21 mouse cellular contexts compared by ENCODE assay signal in genomic region chr8:114548360-114548759, GRCm38 (mm10).
DNase-seq lines count a peak whose midpoint lies in the region; ATAC-seq and TF ChIP-seq lines count a peak whose summit lies in the region.
"Had no signal": no experiment of that assay in that cellular context is flagged by ENCODE, and none has a peak within 500 bp of the region (broad histone marks: within the 10 kb centered on the region; RNA-seq: fewer than 3 reads in every experiment).

No protein-coding gene starts in this region.

- in situ Hi-C loops in CH12.LX (cut with MboI; ENCODE audit: low pct_ligation_motif_present, low pct_unique_long_range_greater_than_20kb, low sequenced_read_pairs): loop anchor here (25.0 kb wide), 1 partner anchor 214 kb away; no protein-coding TSS in a partner anchor

- TF ChIP-seq EP300 in CH12.LX (IDR thresholded peaks at IDR 0.05; ENCODE audit: low read length): no peak

- H3K9ac ChIP-seq in embryonic facial prominence, embryonic 14.5 days (ENCODE audit: low read depth, low read length): no peak overlapping the region
- H3K9ac ChIP-seq in lung, embryonic 14.5 days: no peak overlapping the region
- H3K9ac ChIP-seq in CH12.LX (ENCODE audit: insufficient read depth, low read depth): no peak overlapping the region
- no peak overlapping the region for H3K9ac ChIP-seq in stomach, embryonic 15.5 days
- H3K9ac ChIP-seq in midbrain, embryonic 13.5 days (replicated peaks): no peak overlapping the region
- H3K9ac ChIP-seq: embryonic facial prominence, embryonic 13.5 days; heart, embryonic 15.5 days; hindbrain, embryonic 14.5 days had no signal

- H3K4me1 ChIP-seq in embryonic facial prominence, embryonic 14.5 days (ENCODE audit: control insufficient read depth, insufficient read depth, low read length): peaks cover 5% of the 10 kb centered on the region; the same call in 1 of the 2 replicates
- 0 out of 2 replicates have a peak, but pooled peaks cover 9% of the 10 kb centered on the region for H3K4me1 ChIP-seq in embryonic facial prominence, embryonic 10.5 days
- H3K4me1 ChIP-seq in lung, embryonic 14.5 days (ENCODE audit: insufficient read depth): no peaks in the 10 kb centered on the region
- H3K4me1 ChIP-seq in CH12.LX (ENCODE audit: control insufficient read depth in 1 of 2, insufficient read depth in 2 of 2): peaks cover 0 to 35% of the 10 kb centered on the region in 2 experiments; a peak in 2 of 4 replicates
- H3K4me1 ChIP-seq in stomach, embryonic 15.5 days: peaks cover 4% of the 10 kb centered on the region; the same call in 1 of the 2 replicates
- no peaks in the 10 kb centered on the region for H3K4me1 ChIP-seq in midbrain, embryonic 13.5 days (replicated peaks)
- H3K4me1 ChIP-seq: heart, embryonic 15.5 days had no signal

- no peaks in the 10 kb centered on the region for H3K79me2 ChIP-seq in CH12.LX (replicated peaks; ENCODE audit: control insufficient read depth, extremely low read depth, insufficient read depth, poor library complexity, severe bottlenecking)

- no peaks in the 10 kb centered on the region for H3K36me3 ChIP-seq in embryonic facial prominence, embryonic 14.5 days (ENCODE audit: control insufficient read depth, insufficient read depth, low read length)
- no peaks in the 10 kb centered on the region for H3K36me3 ChIP-seq in embryonic facial prominence, embryonic 10.5 days (replicated peaks)
- H3K36me3 ChIP-seq in lung, embryonic 14.5 days (ENCODE audit: insufficient read depth): no peaks in the 10 kb centered on the region
- H3K36me3 ChIP-seq in CH12.LX (replicated peaks in 1 of 2; ENCODE audit: control insufficient read depth in 1 of 2, insufficient read depth in 1 of 2, low read length in 1 of 2): peaks cover 2 to 6% of the 10 kb centered on the region in 2 experiments
- H3K36me3 ChIP-seq in stomach, embryonic 15.5 days: no peaks in the 10 kb centered on the region
- no peaks in the 10 kb centered on the region for H3K36me3 ChIP-seq in midbrain, embryonic 13.5 days
- H3K36me3 ChIP-seq: embryonic facial prominence, embryonic 13.5 days; heart, embryonic 15.5 days had no signal

- no peaks in the 10 kb centered on the region for H3K9me3 ChIP-seq in embryonic facial prominence, embryonic 14.5 days (ENCODE audit: control insufficient read depth, low read length)
- no peaks in the 10 kb centered on the region for H3K9me3 ChIP-seq in embryonic facial prominence, embryonic 10.5 days
- H3K9me3 ChIP-seq in lung, embryonic 14.5 days (ENCODE audit: low read depth, low read length): no peaks in the 10 kb centered on the region
- no peaks in the 10 kb centered on the region for H3K9me3 ChIP-seq in CH12.LX (replicated peaks; ENCODE audit: low read length)
- H3K9me3 ChIP-seq in stomach, embryonic 15.5 days: no peaks in the 10 kb centered on the region
- no peaks in the 10 kb centered on the region for H3K9me3 ChIP-seq in midbrain, embryonic 13.5 days
- H3K9me3 ChIP-seq: embryonic facial prominence, embryonic 13.5 days; heart, embryonic 15.5 days had no signal

- WGBS in embryonic facial prominence, embryonic 14.5 days: 64% methylated on average over 8 of the region's 8 CpGs
- 80% methylated on average over 8 of the region's 8 CpGs for WGBS in embryonic facial prominence, embryonic 10.5 days
- WGBS in lung, embryonic 14.5 days: 40% methylated on average over 8 of the region's 8 CpGs
- 42% methylated on average over 8 of the region's 8 CpGs for WGBS in stomach, embryonic 15.5 days
- 84% methylated on average over 8 of the region's 8 CpGs for WGBS in midbrain, embryonic 13.5 days

- ATAC-seq in embryonic facial prominence, embryonic 14.5 days (ENCODE audit: low read depth): no peak
- ATAC-seq in lung, embryonic 14.5 days (ENCODE audit: insufficient read depth): peak; percentile 45; the same call in 1 of the 2 replicates
- ATAC-seq in stomach, embryonic 15.5 days (ENCODE audit: insufficient read depth, low FRiP score, low read depth): peak; percentile 43; the same call in 1 of the 2 replicates
- ATAC-seq in midbrain, embryonic 13.5 days: no peak
- ATAC-seq: CD4-positive, CD25-positive, alpha-beta regulatory T cell, adult 4 months; forebrain, embryonic 14.5 days had no signal

- H3K27ac ChIP-seq in embryonic facial prominence, embryonic 14.5 days (replicated peaks; ENCODE audit: low read depth, low read length): no peak overlapping the region
- H3K27ac ChIP-seq in embryonic facial prominence, embryonic 10.5 days (replicated peaks): no peak overlapping the region
- H3K27ac ChIP-seq in lung, embryonic 14.5 days (ENCODE audit: low read depth): 0 out of 2 replicates have a peak overlapping the region, but pooled peaks have one; percentile 43
- no peak overlapping the region for H3K27ac ChIP-seq in CH12.LX (ENCODE audit: insufficient read depth, low read depth)
- H3K27ac ChIP-seq in stomach, embryonic 15.5 days: peak overlapping the region; percentile 69
- no peak overlapping the region for H3K27ac ChIP-seq in midbrain, embryonic 13.5 days
- H3K27ac ChIP-seq: embryonic facial prominence, embryonic 13.5 days; heart, adult 2 months; heart, embryonic 15.5 days; hindbrain, embryonic 14.5 days had no signal

- TF ChIP-seq CTCF in lung, embryonic 14.5 days (IDR thresholded peaks at IDR 0.05; ENCODE audit: low read depth): no peak
- TF ChIP-seq CTCF in CH12.LX (conservative IDR thresholded peaks at IDR 0.05 in 1 of 2, IDR thresholded peaks at IDR 0.05 in 1 of 2; ENCODE audit: low read depth in 2 of 2, low read length in 2 of 2): no peak

- H3K4me3 ChIP-seq in embryonic facial prominence, embryonic 14.5 days (ENCODE audit: low read depth, low read length): no peak overlapping the region
- no peak overlapping the region for H3K4me3 ChIP-seq in embryonic facial prominence, embryonic 10.5 days
- no peak overlapping the region for H3K4me3 ChIP-seq in lung, embryonic 14.5 days (ENCODE audit: low read depth, low read length)
- no peak overlapping the region for H3K4me3 ChIP-seq in CH12.LX (replicated peaks in 1 of 3; ENCODE audit: low read depth in 2 of 3, low read length in 2 of 3, poor library complexity in 1 of 3)
- no peak overlapping the region for H3K4me3 ChIP-seq in stomach, embryonic 15.5 days (replicated peaks)
- no peak overlapping the region for H3K4me3 ChIP-seq in midbrain, embryonic 13.5 days (replicated peaks)
- H3K4me3 ChIP-seq: embryonic facial prominence, embryonic 13.5 days; heart, adult 2 months; heart, embryonic 15.5 days had no signal

- H3K4me2 ChIP-seq in embryonic facial prominence, embryonic 14.5 days (ENCODE audit: low read depth, low read length): no peak overlapping the region
- H3K4me2 ChIP-seq in lung, embryonic 14.5 days: no peak overlapping the region
- H3K4me2 ChIP-seq in CH12.LX (ENCODE audit: insufficient read depth, low read depth, poor library complexity, severe bottlenecking): no peak overlapping the region
- H3K4me2 ChIP-seq in stomach, embryonic 15.5 days: no peak overlapping the region
- H3K4me2 ChIP-seq in midbrain, embryonic 13.5 days (replicated peaks): no peak overlapping the region
- H3K4me2 ChIP-seq: embryonic facial prominence, embryonic 13.5 days; heart, embryonic 11.5 days; heart, embryonic 15.5 days; hindbrain, embryonic 14.5 days had no signal

- dilution Hi-C loops in CH12.LX (cut with MboI; ENCODE audit: extremely low pct_ligation_motif_present, extremely low pct_unique_long_range_greater_than_20kb, low sequenced_read_pairs): no loop called here

- no peak for TF ChIP-seq RAD21 in CH12.LX (IDR thresholded peaks at IDR 0.05; ENCODE audit: low read depth, low read length)

- no peak for TF ChIP-seq POLR2A in CH12.LX (IDR thresholded peaks at IDR 0.05; ENCODE audit: low read depth, low read length)

- peak; percentile 31 for DNase-seq in embryonic facial prominence, embryonic 14.5 days (ENCODE audit: low spot score)
- no peak for DNase-seq in embryonic facial prominence, embryonic 10.5 days (ENCODE audit: low spot score)
- peak; percentile 38 for DNase-seq in lung, embryonic 14.5 days
- no peak for DNase-seq in lung, postnatal 25 days (ENCODE audit: low spot score)
- DNase-seq in CH12.LX (ENCODE audit: extremely low read depth): peak; percentile 13
- DNase-seq: adrenal gland, postnatal 14 days; B cell, adult 2 months; cerebellum, adult 11-12 months; cerebellum, adult 9-10 months; cerebellum, postnatal 25 days; gastrocnemius, postnatal 14 days; heart, adult 2 months; heart, postnatal 14 days had no signal

- no peaks in the 10 kb centered on the region for H3K27me3 ChIP-seq in embryonic facial prominence, embryonic 14.5 days (replicated peaks; ENCODE audit: control insufficient read depth, insufficient read depth, low read length)
- H3K27me3 ChIP-seq in embryonic facial prominence, embryonic 10.5 days (replicated peaks; ENCODE audit: low read depth, poor library complexity, severe bottlenecking): no peaks in the 10 kb centered on the region
- no peaks in the 10 kb centered on the region for H3K27me3 ChIP-seq in lung, embryonic 14.5 days (ENCODE audit: insufficient read depth, low read length)
- H3K27me3 ChIP-seq in CH12.LX (replicated peaks): no peaks in the 10 kb centered on the region
- no peaks in the 10 kb centered on the region for H3K27me3 ChIP-seq in stomach, embryonic 15.5 days (replicated peaks)
- peaks cover 3% of the 10 kb centered on the region; the same call in 1 of the 2 replicates for H3K27me3 ChIP-seq in midbrain, embryonic 13.5 days
- H3K27me3 ChIP-seq: embryonic facial prominence, embryonic 13.5 days; heart, embryonic 15.5 days had no signal

TF ChIP-seq in CH12.LX, 34 proteins besides CTCF, POLR2A, EP300 and RAD21:
- TF ChIP-seq ZC3H11A (IDR thresholded peaks at IDR 0.05; ENCODE audit: low read depth, low read length) (no peak), JUN (IDR thresholded peaks at IDR 0.05; ENCODE audit: insufficient read depth, low read depth, low read length) (no peak), IRF4 (IDR thresholded peaks at IDR 0.05; ENCODE audit: low read depth, low read length) (no peak), SMC3 (IDR thresholded peaks at IDR 0.05; ENCODE audit: low read depth, low read length) (no peak), MYC (IDR thresholded peaks at IDR 0.05; ENCODE audit: low read depth, low read length) (no peak)

Comparison
In these comparisons a context has a peak if more than half of its experiments do, and no peak if none do; other contexts are left out.
1. DNase-seq: peak in embryonic facial prominence, embryonic 14.5 days (single experiment), lung, embryonic 14.5 days (single experiment) and CH12.LX (single experiment); none in embryonic facial prominence, embryonic 10.5 days (single experiment) and lung, postnatal 25 days (single experiment).
2. ATAC-seq: peak in lung, embryonic 14.5 days (single experiment) and stomach, embryonic 15.5 days (single experiment); none in embryonic facial prominence, embryonic 14.5 days (single experiment) and midbrain, embryonic 13.5 days (single experiment).
3. H3K27ac ChIP-seq: peak in lung, embryonic 14.5 days (single experiment) and stomach, embryonic 15.5 days (single experiment); none in embryonic facial prominence, embryonic 14.5 days (single experiment), embryonic facial prominence, embryonic 10.5 days (single experiment), CH12.LX (single experiment) and midbrain, embryonic 13.5 days (single experiment).